Mouse (Mus musculus) forebrain, embryonic 15.5 days (tissue): ENCODE data around the gene Tacc3. TPM values are rescaled to one million over a fixed set of nuclear protein-coding genes. Genes with fewer than 3 reads are reported as not detected.

Experiments
- ATAC-seq: fragments of 200-750 bp; cut with Nextera tagmentation; replicated peaks from 2 replicates; pipeline ENCODE4 v1.8.0; 2017; ENCODE audit warnings: mild to moderate bottlenecking, moderate TSS enrichment, moderate library complexity
- H3K27ac ChIP-seq: fragments of 300-500 bp; sonication (generic); replicated peaks from 2 replicates; pipeline ENCODE4 v1.5.1; 2015; ENCODE audit warnings: mild to moderate bottlenecking, inconsistent platforms
- H3K27me3 ChIP-seq: fragments of 300-500 bp; sonication (generic); 2 replicates; pipeline ENCODE4 v1.6.1; 2015; ENCODE audit warnings: inconsistent platforms
- H3K36me3 ChIP-seq: fragments of 300-500 bp; sonication (generic); 2 replicates; pipeline ENCODE4 v1.6.1; 2015; ENCODE audit warnings: mild to moderate bottlenecking, inconsistent platforms
- H3K4me1 ChIP-seq: fragments of 300-500 bp; sonication (generic); 2 replicates; pipeline ENCODE4 v1.6.1; 2015; ENCODE audit warnings: inconsistent platforms
- H3K4me2 ChIP-seq: fragments of 300-500 bp; sonication (generic); replicated peaks from 2 replicates; pipeline ENCODE4 v1.6.1; 2015; ENCODE audit warnings: mild to moderate bottlenecking, inconsistent platforms
- H3K4me3 ChIP-seq: fragments of 300-500 bp; sonication (generic); 2 replicates; pipeline ENCODE4 v1.5.1; 2015; ENCODE audit warnings: mild to moderate bottlenecking, inconsistent platforms
- H3K9ac ChIP-seq: fragments of 300-500 bp; sonication (generic); replicated peaks from 2 replicates; pipeline ENCODE4 v1.6.1; 2015; ENCODE audit warnings: mild to moderate bottlenecking, inconsistent platforms
- H3K9me3 ChIP-seq: fragments of 300-500 bp; sonication (generic); 2 replicates; pipeline ENCODE4 v1.6.1; 2016; ENCODE audit warnings: inconsistent platforms
- WGBS: fragments of 180-500 bp; shearing (Covaris S2); methylation state at CpG from one replicate; pipeline ENCODE4 v1.1.7; 2015; ENCODE audit warnings: mixed read lengths; 5-methylcytosine and 5-hydroxymethylcytosine counted together
- polyA plus RNA-seq: library from polyadenylated mRNA; unstranded; fragments of >200 nt; fragmentation: Nextera tagmentation; extraction: Ambion mirVana; gene quantifications from 2 replicates; pipeline ENCODE4 v1.2.1, GENCODE M21; 2015

Tacc3 gene
- polyA plus RNA-seq, 1 experiment from 2014 or later, result 91.5 TPM

- H3K9ac ChIP-seq, result no peak overlapping the region
- H3K4me1 ChIP-seq, result peaks cover 24% of the 10 kb centered on the region
- H3K4me2 ChIP-seq, result no peak overlapping the region
- H3K27ac ChIP-seq, result no peak overlapping the region
- H3K36me3 ChIP-seq, result no peaks in the 10 kb centered on the region
- no peak for ATAC-seq
- no peaks in the 10 kb centered on the region for H3K9me3 ChIP-seq
- no peak overlapping the region for H3K4me3 ChIP-seq
- H3K27me3 ChIP-seq, result no peaks in the 10 kb centered on the region
- 87% methylated on average over 5 of the region's 5 CpGs for WGBS
Observed at GRCm38 (mm10) chr5:33718460-33718859, 60.5 kb downstream of the Tacc3 start.

- no peaks in the 10 kb centered on the region for H3K9me3 ChIP-seq
- 0 out of 2 replicates have a peak, but pooled peaks cover 4% of the 10 kb centered on the region for H3K27me3 ChIP-seq
- no peak overlapping the region for H3K27ac ChIP-seq
- peak overlapping the region; percentile 95 for H3K4me2 ChIP-seq
- H3K4me1 ChIP-seq, result peaks cover 47% of the 10 kb centered on the region
- H3K4me3 ChIP-seq, result peak overlapping the region; percentile 73
- no peaks in the 10 kb centered on the region for H3K36me3 ChIP-seq
- WGBS, result 16% methylated on average over 8 of the region's 8 CpGs
- no peak for ATAC-seq
- H3K9ac ChIP-seq, result peak overlapping the region; percentile 72
Observed at GRCm38 (mm10) chr5:33720852-33721490, 63.0 kb downstream of the Tacc3 start.

DNA sequence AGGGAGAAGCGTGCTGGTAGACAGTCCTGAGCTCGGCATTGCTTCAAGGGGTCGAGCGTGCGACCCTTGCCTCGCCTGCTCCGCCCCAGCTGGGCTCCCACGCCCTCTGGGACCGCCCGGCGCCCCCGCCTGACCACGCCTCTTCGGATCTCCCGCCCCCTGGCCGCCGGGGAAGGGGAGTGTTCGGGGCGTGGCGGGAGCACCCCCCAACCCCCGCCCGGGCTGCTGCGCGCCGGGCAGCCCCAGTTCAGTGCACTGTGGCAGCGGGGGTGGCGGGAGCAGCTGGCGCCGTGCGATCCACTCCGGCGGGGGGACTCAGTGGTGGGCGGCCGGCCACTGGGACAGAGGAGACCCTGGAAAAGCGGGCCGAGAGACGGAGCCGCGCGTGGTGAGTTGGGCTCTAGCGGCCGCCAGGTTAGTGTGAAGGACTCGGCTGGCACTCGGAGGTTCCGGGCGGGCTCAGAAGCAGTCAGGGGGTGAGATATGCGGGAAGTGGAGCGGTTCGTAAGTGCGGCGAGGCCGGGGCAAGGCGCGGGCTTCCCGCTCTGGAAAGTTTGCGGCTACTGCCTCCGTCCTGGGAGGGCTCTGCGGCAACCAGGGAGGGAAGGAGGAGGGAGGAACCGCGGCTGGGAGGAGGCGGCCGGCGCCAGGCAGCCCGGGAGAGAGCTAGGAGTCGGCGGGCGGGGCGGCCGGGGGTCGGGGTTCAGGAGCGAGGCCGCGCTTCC, 63.8 kb downstream of the Tacc3 start, which contains the start of gene Fgfr3:
Gene Fgfr3 (plus strand): TSS at position 134 of the 725 bp plus-strand sequence.
- no peaks in the 10 kb centered on the region for H3K36me3 ChIP-seq
- peaks cover 53% of the 10 kb centered on the region for H3K4me1 ChIP-seq
- ATAC-seq, result peak; percentile 56
- WGBS, result under 1% methylated on average over 70 of the region's 73 CpGs
- peak within 1 kb of the TSS; percentile 73 for H3K4me3 ChIP-seq
- H3K27me3 ChIP-seq, result 0 out of 2 replicates have a peak, but pooled peaks cover 4% of the 10 kb centered on the region
- peak within 1 kb of the TSS; percentile 72 for H3K9ac ChIP-seq
- peak within 1 kb of the TSS; percentile 95 for H3K4me2 ChIP-seq
- H3K27ac ChIP-seq, result peak within 1 kb of the TSS; percentile 75
- no peaks in the 10 kb centered on the region for H3K9me3 ChIP-seq

GRCm38 (mm10) chr5:33722266-33723018, 64.5 kb downstream of the Tacc3 start:
- ATAC-seq, result peak; percentile 30; the same call in 1 of the 2 replicates
- Histone ChIP-seq H3K27me3 (0 out of 2 replicates have a peak, but pooled peaks cover 4% of the 10 kb centered on the region), H3K4me2 (peak overlapping the region; percentile 95), H3K27ac (peak overlapping the region; percentile 75), H3K9ac (peak overlapping the region; percentile 72), H3K4me1 (peaks cover 54% of the 10 kb centered on the region), H3K36me3 (no peaks in the 10 kb centered on the region), H3K4me3 (peak overlapping the region; percentile 73), H3K9me3 (no peaks in the 10 kb centered on the region)
- under 1% methylated on average over 53 of the region's 53 CpGs for whole genome bisulfite sequencing

- peak overlapping the region; percentile 75 for H3K27ac ChIP-seq
- peak overlapping the region; percentile 95 for H3K4me2 ChIP-seq
- 0 out of 2 replicates have a peak, but pooled peaks cover 4% of the 10 kb centered on the region for H3K27me3 ChIP-seq
- WGBS, result under 1% methylated on average over 61 of the region's 61 CpGs
- H3K4me1 ChIP-seq, result peaks cover 54% of the 10 kb centered on the region
- peak overlapping the region; percentile 73 for H3K4me3 ChIP-seq
- peak overlapping the region; percentile 72 for H3K9ac ChIP-seq
- no peaks in the 10 kb centered on the region for H3K9me3 ChIP-seq
- no peaks in the 10 kb centered on the region for H3K36me3 ChIP-seq
- ATAC-seq, result no peak; the same call in 1 of the 2 replicates
Observed at GRCm38 (mm10) chr5:33723019-33723640, 65.2 kb downstream of the Tacc3 start.

- peak; percentile 31 for ATAC-seq
- Histone ChIP-seq H3K27me3 (0 out of 2 replicates have a peak, but pooled peaks cover 4% of the 10 kb centered on the region), H3K9me3 (no peaks in the 10 kb centered on the region), H3K4me1 (peaks cover 54% of the 10 kb centered on the region), H3K9ac (peak overlapping the region; percentile 72), H3K36me3 (no peaks in the 10 kb centered on the region), H3K4me2 (peak overlapping the region; percentile 95), H3K27ac (peak overlapping the region; percentile 75), H3K4me3 (peak overlapping the region; percentile 73)
- WGBS, result 1% methylated on average over 36 of the region's 36 CpGs
Observed at GRCm38 (mm10) chr5:33723641-33724465, 65.9 kb downstream of the Tacc3 start.

- 54% methylated on average over 7 of the region's 7 CpGs for WGBS
- Histone ChIP-seq H3K9me3 (no peaks in the 10 kb centered on the region), H3K4me2 (peak overlapping the region; percentile 95), H3K27ac (peak overlapping the region; percentile 47), H3K4me1 (peaks cover 50% of the 10 kb centered on the region), H3K9ac (no peak overlapping the region), H3K4me3 (peak overlapping the region; percentile 9), H3K27me3 (0 out of 2 replicates have a peak, but pooled peaks cover 4% of the 10 kb centered on the region), H3K36me3 (no peaks in the 10 kb centered on the region)
- no peak for ATAC-seq
Observed at GRCm38 (mm10) chr5:33726081-33726647, 68.2 kb downstream of the Tacc3 start.

DNA sequence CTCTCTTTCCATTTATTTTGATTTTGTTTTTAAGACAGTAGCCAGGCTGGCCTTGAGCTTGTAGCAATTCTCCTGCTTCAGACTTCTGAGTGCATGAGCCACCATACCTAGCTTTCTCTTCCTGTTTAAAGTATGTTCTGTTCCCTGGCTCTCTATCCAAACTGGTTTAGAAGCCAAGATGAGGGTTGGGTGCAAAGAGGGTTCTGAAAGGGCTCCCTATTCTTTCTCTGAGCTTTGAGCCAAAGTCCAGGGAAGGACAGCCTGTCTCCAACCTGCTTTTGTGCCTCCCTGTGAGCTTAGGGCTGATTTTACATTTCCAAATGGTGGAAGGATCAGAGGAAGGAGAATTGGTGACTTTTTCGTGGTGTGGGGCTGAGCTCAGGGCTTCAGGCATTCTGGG, 69.0 kb downstream of the Tacc3 start:
- H3K4me1 ChIP-seq, result peaks cover 42% of the 10 kb centered on the region
- no peak overlapping the region for H3K9ac ChIP-seq
- H3K9me3 ChIP-seq, result no peaks in the 10 kb centered on the region
- no peak overlapping the region for H3K4me2 ChIP-seq
- no peak overlapping the region for H3K27ac ChIP-seq
- H3K27me3 ChIP-seq, result 0 out of 2 replicates have a peak, but pooled peaks cover 4% of the 10 kb centered on the region
- no peak for ATAC-seq
- 58% methylated on average over 1 of the region's 1 CpGs for WGBS
- no peak overlapping the region for H3K4me3 ChIP-seq
- no peaks in the 10 kb centered on the region for H3K36me3 ChIP-seq
